Mouse (Mus musculus): ENCODE data around the gene Gm12117. TPM values are rescaled to one million over a fixed set of nuclear protein-coding genes. Genes with fewer than 3 reads are reported as not detected.

The Gm12117 gene
- not detected in 2 replicates for polyA plus RNA-seq (2012; rRNA removed; ENCODE audit: low replicate concordance)

DNA sequence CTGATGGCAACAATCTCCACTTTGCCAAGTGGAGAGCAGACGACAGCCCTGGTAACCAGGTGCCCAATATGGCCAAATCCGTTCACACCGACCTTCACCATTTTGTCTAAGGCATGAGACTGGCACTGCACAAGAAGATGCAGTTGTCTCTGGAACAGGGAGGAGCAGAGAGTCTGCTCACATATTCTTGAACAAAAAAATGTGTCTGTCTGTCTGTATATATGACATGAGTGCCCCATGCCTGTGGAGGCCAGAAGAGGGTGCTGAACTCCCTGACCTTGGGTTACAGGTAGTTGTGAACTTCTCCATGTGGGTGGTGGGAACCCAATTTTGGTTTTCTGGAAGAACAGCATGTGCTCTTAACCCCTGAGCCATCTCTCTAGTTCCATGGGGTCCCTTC lies at the start of gene Gm12117:
TSS of gene Gm12117 (minus strand) at position 101 of the 400 bp plus-strand sequence.

Other genes starting within 250 kb of the Gm12117 start
- 2.1 and 2.2 TPM in 2 replicates for gene Fgf18, start 129.3 kb downstream of the Gm12117 start, polyA plus RNA-seq (2012; rRNA removed; ENCODE audit: low replicate concordance)
- 47.4 and 69.0 TPM in 2 replicates for gene Npm1, start 113.5 kb downstream of the Gm12117 start, polyA plus RNA-seq (2012; rRNA removed; ENCODE audit: low replicate concordance)
- gene Tlx3, start 73.1 kb downstream of the Gm12117 start, polyA plus RNA-seq (2012; rRNA removed; ENCODE audit: low replicate concordance) = not detected in 2 replicates
- 0.41 and 0.70 TPM in 2 replicates for gene Ranbp17, start 237.0 kb upstream of the Gm12117 start, polyA plus RNA-seq (2012; rRNA removed; ENCODE audit: low replicate concordance)

All from mammary gland, adult 2 months (tissue).